Mouse (Mus musculus) right cerebral cortex, adult 2 months (tissue): ENCODE results near the gene Rnf126.
"Not testable (repeated sequence)": the region's sequence is repeated elsewhere in the genome, so short reads cannot be mapped to it uniquely, and the experiment has no call there.

Experiments used
- DNase-seq, 2 experiments: peaks; one replicate each; pipeline ENCODE4 v3.0.0; 2021 to 2022; ENCODE audit warnings: low spot score in 2 of 2

Gene Rnf126

DNA sequence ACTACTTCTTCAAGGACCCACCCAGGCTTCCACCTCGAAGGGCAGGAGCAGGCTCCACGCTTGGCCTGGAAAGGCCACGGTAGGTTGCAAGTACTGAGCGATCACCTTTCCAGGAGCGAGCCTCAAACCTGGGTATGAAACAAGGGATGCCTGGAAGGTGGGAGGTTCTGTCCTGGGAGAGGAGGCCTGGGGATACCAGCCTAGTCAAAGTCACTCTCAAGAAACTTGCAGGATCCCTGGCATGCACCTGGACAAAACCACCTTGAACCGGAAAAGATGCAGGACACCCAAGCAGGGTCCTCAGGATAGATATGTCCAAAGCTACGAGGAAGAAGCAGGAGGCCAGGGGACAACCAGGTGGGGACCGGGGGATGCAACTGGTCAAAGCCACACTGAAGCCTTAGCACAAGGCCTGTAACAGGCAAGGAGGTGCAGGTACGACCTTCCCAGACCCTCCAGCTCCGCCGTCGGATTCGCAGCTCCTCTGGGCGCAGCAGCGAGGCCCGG lies 698 bp downstream of the Rnf126 start:
- DNase-seq = no peak

DNA sequence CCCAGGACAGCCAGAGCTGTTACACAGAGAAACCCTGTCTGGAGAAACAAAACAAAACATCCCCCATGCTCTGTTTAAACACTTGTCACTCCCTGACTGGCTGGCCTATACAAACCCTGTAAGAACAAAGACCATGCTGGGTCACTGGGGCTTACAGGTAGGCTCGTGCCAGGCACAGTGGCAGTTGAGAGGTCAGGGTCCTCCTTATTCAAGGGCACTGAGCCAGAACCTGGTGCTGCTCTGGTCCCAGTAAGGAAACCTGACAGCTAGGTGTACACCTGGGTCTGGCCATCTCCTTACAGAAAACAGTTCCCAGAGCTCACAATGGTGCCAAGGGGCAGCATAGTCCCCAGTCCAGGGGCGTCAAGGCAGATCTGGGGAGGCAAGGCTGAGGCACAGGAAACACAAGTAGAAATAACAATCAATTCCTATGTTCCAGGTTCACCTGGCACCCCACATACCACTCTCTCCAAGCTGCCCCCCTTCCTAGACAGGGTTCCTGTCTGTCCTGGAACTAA lies 1.5 kb downstream of the Rnf126 start:
- DNase-seq = no peak

DNA sequence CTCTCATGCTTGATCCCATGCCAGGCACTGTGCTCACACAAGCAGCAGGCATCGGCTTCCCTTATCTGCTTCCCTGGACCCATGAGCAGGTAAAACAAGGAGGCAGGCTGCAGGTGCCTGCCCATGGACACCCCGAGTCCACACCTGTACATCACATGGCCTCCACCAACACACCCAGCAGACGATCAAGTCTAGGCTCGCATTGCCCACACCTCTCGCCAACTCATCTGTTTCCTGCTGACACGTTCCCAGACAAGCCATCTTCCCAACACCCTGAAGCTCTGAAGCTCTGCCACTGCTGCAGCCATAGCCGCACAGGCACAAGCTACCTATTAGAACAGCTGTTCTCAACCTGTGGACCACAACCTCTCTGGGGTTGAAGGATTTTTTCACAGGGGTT lies 2.5 kb downstream of the Rnf126 start:
- DNase-seq = no peak

DNA sequence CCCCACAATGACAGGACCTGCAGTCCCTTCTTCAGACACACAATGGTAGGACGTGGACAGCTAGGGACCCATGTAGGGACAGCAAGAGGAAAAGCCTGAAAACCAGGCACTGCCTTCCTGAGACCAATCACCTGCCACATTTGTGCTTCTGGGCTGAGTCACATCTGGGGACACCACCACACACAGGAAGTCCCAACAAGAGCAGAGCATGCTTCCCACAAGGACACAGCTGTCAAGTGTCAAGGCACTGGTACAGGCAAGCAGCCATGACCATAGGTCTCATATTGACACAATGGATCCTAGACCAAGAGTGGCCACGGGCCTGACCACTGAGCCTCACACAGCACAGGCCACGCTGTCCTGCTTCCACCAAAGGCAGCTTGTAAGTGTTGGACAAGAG lies 3.9 kb downstream of the Rnf126 start:
- DNase-seq = no peak

DNA sequence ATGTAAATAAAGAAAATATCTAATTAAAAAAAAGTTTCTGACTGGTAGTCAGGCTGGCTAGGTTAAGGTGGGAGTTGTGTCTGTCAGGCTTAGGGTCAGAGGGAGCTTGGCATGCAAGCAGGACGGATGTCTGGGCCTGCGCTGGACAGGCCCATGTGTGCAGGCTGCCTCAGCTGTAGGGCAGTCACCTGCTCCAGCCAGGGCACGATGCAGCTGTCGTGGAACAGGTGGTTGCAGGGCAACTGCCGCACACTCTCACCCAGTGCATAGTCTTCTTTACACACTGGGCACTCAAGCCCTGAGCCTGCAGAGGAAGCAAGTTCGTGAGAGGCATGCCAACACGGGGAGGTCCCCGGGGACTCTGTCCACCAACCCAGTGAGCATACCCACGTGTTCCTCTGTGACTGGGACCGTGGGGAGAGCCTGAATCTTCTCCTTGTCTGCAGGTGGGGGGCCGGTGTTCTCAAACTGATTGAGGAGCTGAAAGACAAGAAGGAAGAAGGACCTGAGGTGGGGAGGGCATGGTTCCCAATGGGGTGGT lies 6.1 kb downstream of the Rnf126 start:
- DNase-seq = no peak

DNA sequence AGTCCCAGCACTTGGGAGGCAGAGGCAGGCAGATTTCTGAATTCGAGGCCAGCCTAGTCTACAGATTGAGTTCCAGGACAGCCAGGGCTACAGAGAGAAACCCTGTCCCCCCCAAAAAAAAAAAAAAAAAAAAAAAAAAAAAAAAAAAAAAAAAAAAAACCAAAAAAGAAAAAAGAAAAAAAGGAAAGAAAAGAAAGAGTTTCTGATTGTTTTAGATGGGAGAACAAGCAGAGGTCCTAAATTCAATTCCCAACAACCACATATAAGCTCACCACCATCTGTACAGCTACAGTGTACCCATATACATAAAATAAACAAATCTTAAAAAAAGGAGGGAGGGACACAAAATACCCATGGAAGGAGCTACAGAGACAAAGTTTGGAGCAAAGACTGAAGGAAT lies 7.1 kb downstream of the Rnf126 start:
- DNase-seq = not testable (repeated sequence)

DNA sequence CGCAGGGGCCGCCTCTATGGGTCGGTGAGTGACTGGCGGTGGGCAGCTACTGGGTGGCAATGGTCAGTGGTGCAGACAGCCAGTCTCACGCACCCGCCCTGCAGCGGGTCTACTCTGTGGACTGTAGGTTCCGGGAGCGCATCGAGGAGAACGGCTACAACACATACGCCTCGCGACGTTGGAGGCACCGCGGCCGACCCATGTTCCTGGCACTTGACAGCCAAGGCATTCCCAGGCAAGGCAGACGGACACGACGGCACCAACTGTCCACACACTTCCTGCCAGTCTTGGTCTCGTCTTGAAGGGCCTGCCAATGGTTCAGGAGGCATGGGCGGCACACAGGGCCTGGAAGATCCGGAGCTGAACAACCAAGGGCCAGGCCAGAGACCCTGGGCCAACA lies 10.1 kb downstream of the Rnf126 start:
- DNase-seq = no peak

DNA sequence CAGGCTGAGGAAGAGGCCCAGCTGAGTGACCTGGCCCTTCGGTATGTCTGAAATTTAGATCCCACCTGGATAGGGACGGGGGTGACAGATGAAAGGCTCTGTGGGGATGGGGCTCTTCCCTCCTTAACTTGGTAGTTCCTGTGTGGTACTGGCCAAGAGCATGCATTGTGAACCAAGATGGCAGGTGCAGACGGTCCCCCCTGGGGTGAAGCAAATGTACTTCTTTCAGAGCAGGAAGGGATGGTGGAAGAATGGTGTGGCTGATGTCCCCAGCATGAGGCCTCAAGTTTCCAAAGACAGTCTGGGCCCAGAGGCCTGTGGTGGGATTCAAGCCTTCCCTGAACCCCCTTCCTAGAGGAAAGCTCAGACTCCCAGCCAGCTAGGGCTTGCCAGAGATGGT lies 10.9 kb downstream of the Rnf126 start:
- DNase-seq = no peak

DNA sequence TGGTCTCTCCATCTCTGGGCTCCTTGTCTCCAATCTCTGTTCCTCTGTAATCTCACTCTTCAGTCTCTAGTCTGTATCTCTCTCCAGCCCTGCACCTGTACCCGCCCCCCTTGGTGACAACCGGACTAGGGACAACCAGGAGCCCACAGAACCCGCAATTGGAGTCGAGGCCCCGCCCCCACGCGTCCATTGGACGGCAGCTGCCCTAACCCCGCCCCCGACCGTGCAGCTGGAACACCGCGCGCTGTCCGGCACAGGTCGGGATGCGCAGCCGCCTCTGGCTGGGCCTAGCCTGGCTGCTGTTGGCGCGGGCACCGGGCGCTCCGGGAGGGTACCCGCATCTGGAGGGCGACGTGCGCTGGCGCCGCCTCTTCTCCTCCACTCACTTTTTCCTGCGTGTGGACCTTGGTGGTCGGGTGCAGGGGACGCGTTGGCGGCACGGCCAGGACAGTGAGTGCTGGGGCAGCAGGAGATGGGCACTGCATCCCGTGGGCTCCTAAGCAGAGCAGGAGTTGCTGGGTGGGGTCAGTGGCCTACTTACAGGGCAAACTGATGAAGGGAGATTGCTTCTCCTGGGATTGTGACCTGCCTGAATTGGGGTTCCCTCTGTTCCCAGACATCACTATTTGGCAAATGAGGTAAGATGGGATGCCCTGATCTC lies 11.8 kb downstream of the Rnf126 start, which contains the start of gene Fgf22:
Fgf22 (plus strand) TSS at position 221 of the 661 bp plus-strand sequence.
- peak; percentile 74 to 83 for DNase-seq

DNA sequence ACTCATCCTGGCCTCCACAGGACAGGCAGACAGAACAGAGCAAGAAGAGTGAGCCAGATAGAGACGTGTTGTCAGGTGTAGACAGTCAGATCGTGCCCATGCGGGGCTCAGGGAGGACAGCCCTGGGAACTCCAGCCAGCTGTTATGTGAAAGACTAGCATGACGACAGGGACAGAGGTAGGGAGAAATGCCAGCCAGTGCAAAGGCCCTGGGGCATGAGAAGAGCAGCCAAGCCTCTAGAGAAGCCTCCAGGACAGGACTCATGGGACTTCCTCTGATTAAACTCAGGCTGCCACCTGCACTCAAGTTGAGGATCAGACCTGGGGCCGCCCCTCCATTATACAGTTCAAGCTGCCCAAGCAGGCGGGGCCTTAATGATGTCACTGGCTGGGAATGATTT lies 18.3 kb downstream of the Rnf126 start:
- no peak for DNase-seq

DNA sequence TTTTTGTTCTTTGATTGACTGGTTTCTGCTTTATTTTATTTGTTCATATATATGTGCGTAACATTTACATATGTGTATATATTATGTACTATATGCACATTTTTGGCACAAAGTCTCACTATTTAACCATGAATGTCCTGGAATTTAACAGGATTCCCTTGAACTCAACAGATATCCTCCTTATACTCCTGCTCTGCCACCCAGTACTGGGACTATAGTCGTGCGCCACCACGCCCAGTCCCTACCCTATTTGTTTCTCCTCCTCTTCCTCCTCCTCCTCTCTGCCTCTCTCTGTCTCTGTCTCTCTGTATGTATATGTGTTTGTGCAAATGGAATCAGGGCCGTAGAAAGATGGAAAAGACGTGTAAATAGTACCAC lies 20.0 kb downstream of the Rnf126 start:
- no peak for DNase-seq

DNA sequence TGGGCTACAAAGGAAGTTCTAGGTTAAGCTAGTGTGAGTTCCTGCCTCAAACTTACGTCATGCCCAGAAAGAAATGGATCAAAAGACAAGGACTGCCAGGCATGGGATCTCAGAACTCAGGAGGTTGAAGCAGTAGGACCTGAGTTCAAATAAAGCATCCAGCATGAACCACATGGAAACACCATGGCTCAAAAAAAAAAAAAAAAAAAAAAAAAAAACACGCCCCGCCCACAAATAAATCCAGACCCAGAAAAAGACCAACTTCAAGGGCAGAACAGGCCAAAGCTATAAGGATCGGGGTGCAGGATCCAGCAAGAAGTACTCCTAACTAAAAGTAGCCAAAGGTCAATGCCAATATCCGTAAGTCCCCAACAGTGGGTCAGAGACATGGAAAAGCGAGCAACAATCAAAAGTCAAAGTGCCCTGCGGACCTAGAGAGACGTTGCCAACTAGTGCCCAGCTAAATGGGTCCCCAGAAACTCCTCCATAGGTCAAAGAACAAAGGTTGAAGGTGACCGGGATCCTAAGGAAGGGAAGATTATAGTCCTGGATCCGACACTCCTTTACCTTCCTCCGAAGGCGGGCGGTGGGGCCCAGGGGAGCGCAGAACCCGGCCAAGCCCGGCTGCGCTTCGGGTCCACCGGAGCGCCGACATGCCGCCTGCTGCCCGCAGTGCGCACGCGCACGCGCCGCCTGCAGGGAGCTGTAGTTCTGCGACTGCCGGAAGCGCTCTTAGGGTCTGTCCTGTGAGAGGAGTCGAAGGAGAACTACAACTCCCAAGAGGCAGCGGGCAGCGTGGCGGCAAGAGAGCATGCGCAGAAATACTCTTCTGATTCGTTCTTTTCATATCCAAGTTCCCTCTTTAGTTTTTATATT lies 20.6 kb downstream of the Rnf126 start, which contains the start of gene Polrmt:
Polrmt (minus strand) TSS at position 684 of the 876 bp plus-strand sequence.
- peak; percentile 97 to 98 for DNase-seq

DNA sequence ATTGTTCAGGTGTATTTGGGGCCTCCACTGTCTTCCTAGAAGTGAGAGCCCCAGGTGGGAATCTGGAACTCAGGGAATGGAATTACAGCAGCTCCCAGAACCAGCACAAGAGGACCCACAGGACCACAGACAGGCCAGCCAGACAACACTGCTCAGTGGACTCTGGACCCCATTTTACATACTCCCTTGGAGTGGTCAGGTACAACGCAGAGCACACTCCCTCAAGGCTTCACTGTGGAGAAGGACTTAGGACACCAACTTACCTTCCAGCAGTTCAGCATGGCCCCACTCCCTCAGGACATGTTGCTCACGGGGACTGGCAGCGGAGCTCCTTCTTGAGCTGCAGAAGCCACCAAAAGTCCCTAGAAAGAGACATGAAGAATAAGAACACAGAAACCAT lies 21.3 kb downstream of the Rnf126 start:
- DNase-seq = no peak

DNA sequence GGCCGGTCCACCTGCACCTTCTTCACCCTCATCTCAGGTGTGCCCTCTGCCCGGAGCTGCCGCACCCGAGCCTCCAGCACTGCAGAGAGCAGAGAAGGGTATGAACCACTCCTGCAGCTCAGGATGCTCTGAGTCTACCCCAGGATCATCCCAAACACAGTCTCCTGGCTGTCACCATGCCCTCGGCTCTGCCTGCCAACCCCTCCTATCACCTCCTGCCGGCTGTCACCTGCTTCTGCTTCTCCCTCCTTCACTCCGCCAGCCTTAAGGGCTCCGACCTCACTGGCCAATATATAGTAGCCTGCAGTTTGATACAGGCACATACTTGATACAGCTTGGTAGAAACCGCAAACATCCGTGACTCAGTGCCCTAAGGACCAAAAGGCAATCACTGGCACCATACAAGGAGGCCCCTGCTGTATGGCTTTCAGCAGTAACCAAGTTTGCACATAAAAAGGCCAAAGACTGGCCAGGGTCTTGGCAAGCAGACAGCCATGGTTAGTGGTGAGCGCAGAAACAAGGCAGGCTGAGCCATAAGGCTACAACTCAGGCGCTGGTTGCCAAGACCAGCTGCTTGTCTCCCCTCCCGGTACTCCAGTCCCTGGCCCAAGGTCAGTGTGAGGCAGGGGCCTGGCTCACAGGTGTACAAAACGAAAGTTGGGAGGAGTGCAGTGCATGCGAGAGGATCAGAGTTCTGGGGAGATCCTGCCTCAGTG lies 22.9 kb downstream of the Rnf126 start:
- no peak for DNase-seq

DNA sequence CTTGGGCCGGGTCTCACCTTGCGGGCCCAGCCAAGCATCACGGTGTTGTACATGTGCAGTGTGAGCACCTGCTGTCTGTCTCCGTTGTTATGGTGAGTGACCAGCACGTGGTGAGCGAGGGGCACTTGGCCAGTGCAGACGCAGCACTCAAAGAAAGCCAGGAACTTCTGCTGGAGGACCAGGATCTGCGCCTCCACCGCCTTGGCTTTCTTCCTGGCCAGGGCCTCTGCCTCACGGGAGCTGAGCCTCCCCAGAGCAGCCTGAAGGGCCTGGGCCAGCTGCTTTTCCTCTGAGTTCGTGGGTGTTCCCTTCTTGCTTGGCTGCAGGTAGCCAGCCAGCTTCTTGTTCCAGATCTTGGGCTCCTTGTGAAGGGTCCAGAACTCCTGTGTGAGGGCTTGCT lies 23.6 kb downstream of the Rnf126 start:
- DNase-seq = no peak

DNA sequence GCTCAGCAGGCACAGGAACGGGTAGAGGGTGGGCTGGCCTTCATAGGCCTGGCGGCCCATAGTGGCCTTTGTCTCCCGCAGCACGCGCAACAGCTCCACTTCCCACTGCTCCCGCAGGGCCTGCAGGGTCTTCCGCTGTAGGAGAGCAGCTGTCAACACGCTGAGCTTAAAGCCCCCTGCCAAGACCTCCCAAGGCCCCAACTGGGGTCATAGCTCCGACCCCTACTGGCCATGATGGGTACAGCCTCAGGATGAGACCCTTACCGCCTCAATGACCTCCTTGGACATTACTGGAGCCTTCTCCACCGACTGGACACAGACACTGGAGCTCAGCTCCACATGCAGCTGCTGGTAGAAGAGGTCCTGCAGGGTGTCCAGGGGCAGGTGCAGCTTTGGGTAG lies 25.9 kb downstream of the Rnf126 start:
- DNase-seq = no peak

DNA sequence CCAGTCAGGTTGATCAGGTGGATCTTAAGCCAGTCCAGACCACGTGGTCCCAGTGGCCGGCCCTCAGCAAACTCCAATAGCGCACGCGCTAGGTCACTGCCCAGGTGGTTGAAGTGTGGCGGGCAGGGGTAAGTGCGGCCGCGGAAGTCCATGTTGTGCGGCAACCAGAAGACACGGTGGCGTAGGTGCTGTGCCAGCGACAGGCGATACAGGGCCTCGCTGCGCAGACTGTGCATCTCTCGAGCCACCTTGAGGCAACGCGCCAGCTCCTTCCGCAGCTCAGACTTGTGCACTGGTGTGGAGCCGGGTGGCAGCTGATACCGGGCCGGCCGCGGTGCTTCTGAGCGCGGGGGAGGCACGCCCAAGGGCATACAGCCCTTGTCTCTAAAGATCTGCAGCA lies 27.5 kb downstream of the Rnf126 start:
- no peak for DNase-seq

DNA sequence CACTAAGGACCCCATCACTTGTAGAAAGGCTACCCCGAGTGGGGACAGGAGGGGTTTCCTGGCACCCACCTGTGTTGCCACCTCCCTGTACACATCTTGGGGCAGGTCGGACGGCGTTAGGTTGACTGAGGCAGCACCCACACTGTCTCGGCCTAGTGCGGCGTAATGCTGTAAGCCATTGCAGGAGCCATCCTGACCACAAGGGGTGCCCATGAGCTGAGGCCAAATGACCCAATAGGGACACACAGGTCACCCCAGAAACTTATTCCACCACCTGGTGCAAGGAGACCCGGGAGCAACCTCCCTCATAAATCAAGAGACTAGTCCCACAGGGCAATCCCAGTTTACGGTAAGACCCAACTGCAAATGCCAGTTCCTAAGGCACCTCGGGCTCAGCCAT lies 28.5 kb downstream of the Rnf126 start:
- no peak for DNase-seq

DNA sequence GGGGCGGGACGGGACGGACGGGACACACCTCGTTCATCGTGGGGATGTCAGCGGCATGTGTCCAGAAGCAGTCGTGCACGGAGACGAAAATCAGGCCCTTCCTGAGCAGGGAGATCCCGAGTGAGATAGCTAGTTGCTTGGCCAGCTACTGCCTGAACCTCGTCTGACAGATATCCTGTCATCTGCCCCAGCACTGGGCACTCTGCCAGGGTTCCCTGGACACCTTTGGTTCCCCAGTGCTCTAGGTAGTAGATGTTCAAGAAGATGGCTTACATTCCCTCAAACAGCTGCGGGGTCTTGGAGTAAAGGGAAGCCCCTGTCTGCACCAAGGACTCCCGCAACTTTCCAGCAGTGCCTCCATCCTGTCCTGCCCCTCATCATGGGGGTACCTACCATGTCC lies 30.0 kb downstream of the Rnf126 start:
- DNase-seq = no peak

DNA sequence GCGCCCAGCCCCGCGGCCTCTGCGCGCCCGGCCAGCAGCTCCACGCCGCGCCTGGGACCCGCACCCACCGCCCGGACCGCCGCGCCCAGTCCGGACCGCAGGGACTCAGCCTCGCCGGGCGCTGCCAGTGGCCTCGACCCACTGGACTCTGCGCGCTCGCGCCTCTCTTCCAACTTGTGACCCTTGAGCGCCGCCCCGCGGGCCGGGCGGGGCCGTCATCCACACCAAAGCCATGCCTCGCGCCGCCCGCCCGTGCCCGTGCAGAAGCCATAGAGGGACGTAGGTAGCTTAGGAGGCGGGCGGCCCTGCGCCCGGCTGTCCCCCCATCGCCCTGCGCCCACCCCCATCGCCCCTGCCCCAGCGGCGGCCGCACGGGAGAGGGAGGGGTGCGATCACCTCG lies 31.4 kb downstream of the Rnf126 start:
- no peak for DNase-seq

DNA sequence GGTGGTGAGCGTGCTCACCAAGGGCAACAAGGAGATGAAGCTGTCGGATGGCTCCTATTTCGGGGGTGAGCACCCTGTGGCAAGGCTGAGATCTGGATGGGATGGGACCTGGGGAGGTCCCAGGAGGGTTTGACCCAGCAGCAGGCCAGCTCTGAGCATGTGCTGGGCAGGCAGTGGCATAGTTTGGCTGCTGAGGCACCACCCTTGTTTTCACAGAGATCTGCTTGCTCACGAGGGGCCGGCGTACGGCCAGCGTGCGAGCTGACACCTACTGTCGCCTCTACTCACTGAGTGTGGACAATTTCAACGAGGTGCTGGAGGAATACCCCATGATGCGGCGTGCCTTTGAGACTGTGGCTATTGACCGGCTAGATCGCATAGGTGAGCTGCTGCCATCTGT lies 32.9 kb downstream of the Rnf126 start:
- no peak for DNase-seq

DNA sequence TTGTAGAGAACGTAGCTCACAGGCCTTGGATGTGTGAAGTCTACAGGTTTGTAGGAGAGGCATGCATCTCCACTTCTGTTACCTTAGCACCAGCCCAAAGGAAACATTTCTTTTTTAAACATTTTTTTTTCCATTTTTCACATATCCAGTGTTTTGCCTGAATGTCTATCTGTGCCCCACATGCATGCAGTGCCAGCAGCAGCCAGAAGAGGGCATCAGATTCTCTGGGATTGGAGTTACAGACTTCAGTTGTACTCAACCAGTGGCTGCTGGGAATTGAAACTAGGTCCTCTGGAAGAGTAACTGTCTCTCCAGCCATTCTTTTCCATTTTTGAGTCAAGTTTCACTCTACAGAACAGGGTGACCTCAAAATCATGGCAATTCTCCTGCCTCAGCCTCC lies 34.3 kb downstream of the Rnf126 start:
- DNase-seq = peak; percentile 63 to 65
